Mouse (Mus musculus) lung, adult 2 months (tissue): Measurements from ENCODE around the gene Slc19a2. TPM values are rescaled to one million over a fixed set of nuclear protein-coding genes. Genes with fewer than 3 reads are reported as not detected.

Source experiments
- DNase-seq: peaks from one replicate; pipeline ENCODE4 v3.0.0; 2022
- H3K4me1 ChIP-seq: fragments of 200-500 bp; 2 replicates; pipeline ENCODE4 v1.6.1; 2011; ENCODE audit warnings: low read length; ENCODE audit not compliant: control insufficient read depth, insufficient read depth
- H3K4me3 ChIP-seq: fragments of 200-500 bp; replicated peaks from 2 replicates; pipeline ENCODE3; 2011; ENCODE audit warnings: low read depth, mild to moderate bottlenecking, control low read depth, low read length; ENCODE audit errors: extremely low read depth
- CTCF ChIP-seq: fragments of 200-500 bp; IDR thresholded peaks from 2 replicates; pipeline ENCODE4 v1.5.1; 2011; ENCODE audit warnings: mild to moderate bottlenecking, low read length, control low read depth; ENCODE audit not compliant: insufficient read depth
- POLR2A ChIP-seq: fragments of 200-500 bp; IDR thresholded peaks from 2 replicates; pipeline ENCODE4 v1.6.1; 2011; ENCODE audit warnings: low read depth, mild to moderate bottlenecking, control low read depth, low read length, borderline replicate concordance; ENCODE audit errors: extremely low read depth
- WGBS: fragments of 180-500 bp; shearing (Covaris S2); methylation state at CpG from one replicate; pipeline ENCODE4 v1.1.7; 2018; 5-methylcytosine and 5-hydroxymethylcytosine counted together
- polyA plus RNA-seq: library from polyadenylated mRNA; depleted of rRNA; stranded (reverse); fragments of >200 nt; gene quantifications from 2 replicates; pipeline ENCODE4 v1.2.3, GENCODE M21; 2012; rRNA removed

The Slc19a2 gene
- polyA plus RNA-seq, 1 experiment, result 8.4 TPM

GRCm38 (mm10) chr1:164314085-164314484 lies 65.2 kb downstream of the Slc19a2 start:
- 86% methylated on average over 5 of the region's 5 CpGs for whole genome bisulfite sequencing
- DNase-seq, result no peak
- no peak for TF ChIP-seq CTCF
- no peak for TF ChIP-seq POLR2A
- H3K4me3 ChIP-seq, result no peak overlapping the region
- no peaks in the 10 kb centered on the region for H3K4me1 ChIP-seq

Other genes with a start within 250 kb of the Slc19a2 start
- 0.33 and 0.58 TPM in 2 replicates for gene Sele, start 200.8 kb upstream of the Slc19a2 start, polyA plus RNA-seq
- 6.3 and 11.1 TPM in 2 replicates for gene Sell, start 187.1 kb upstream of the Slc19a2 start, polyA plus RNA-seq
- 3.3 and 7.4 TPM in 2 replicates for gene Selp, start 133.8 kb upstream of the Slc19a2 start, polyA plus RNA-seq
- 0.84 and 1.8 TPM in 2 replicates for gene F5, start 97.2 kb upstream of the Slc19a2 start, polyA plus RNA-seq
- gene Ccdc181, start 26.5 kb downstream of the Slc19a2 start, polyA plus RNA-seq, result 3.4 and 5.5 TPM in 2 replicates
- 3.0 and 5.0 TPM in 2 replicates for gene Nme7, start 55.1 kb downstream of the Slc19a2 start, polyA plus RNA-seq
- 3.3 and 6.0 TPM in 2 replicates for gene Blzf1, start 58.4 kb downstream of the Slc19a2 start, polyA plus RNA-seq
- gene Atp1b1, start 209.3 kb downstream of the Slc19a2 start, polyA plus RNA-seq, result 121 and 173 TPM in 2 replicates